Mouse (Mus musculus) stomach, postnatal 0 days (tissue): ENCODE measurements around the gene Afap1.

ENCODE experiments used
- CTCF ChIP-seq: IDR thresholded peaks from 2 replicates; pipeline ENCODE4 v1.5.1; 2016; ENCODE audit warnings: antibody characterized with exemption, low read depth, mild to moderate bottlenecking, moderate library complexity
- EP300 ChIP-seq: optimal IDR thresholded peaks from 2 replicates; pipeline ENCODE3; 2016; ENCODE audit warnings: antibody characterized with exemption

DNA sequence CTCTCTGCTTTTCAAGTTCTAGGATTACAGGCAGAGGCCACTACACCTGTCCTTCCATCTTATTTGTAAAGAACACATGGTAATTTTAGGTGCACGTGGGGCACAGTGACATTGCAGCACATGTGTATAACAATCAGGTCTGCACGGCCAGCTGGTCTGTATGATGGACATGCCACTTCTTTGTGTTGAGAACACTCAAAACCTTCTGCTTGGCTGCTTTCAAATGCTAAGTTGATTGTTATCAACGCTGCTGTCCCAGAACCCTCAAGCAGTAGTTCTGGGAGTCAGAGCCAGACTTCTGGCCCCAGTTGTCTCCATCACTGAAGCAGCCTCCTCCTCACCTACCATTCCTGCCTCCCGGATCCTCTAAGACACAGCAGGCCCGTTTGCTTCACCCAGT is 23.5 kb downstream of the Afap1 start:
- TF ChIP-seq CTCF (no peak), EP300 (no peak)
